Mouse (Mus musculus): Measurements from ENCODE around the gene Ets1. TPM values are rescaled to one million over a fixed set of nuclear protein-coding genes. Genes with fewer than 3 reads are reported as not detected.

The Ets1 gene
- polyA plus RNA-seq, 1 experiment, result 0.06 TPM

DNA sequence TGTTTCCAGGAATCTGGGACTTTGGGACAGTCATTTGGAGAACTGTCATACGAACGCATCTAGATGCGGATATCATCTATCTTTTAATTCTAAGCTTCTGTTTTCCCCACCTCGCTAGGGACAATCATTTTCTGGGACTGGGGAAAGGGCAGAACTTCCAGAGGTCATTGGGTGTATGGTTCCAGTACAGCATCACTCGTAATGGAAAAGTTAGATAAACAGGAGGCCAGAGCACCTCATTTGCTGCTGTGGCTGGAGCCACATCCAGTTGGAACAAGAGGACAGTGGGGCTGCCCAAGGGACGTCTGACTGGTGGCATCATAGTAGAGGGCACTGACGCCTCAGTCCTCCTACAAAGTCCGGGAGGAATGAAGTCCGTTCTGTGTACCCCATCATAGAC lies 21.8 kb upstream of the Ets1 start:
- no peaks in the 10 kb centered on the region for H3K36me3 ChIP-seq (ENCODE audit: control insufficient read depth)
- no peaks in the 10 kb centered on the region for H3K9me3 ChIP-seq (ENCODE audit: control insufficient read depth, low read length)
- peaks cover 15% of the 10 kb centered on the region for H3K4me1 ChIP-seq (ENCODE audit: control insufficient read depth)
- TF ChIP-seq TAL1 (IDR thresholded peaks at IDR 0.05; ENCODE audit: low read length), result no peak
- TF ChIP-seq GATA1 (IDR thresholded peaks at IDR 0.05; ENCODE audit: low read length), result no peak
- H3K4me3 ChIP-seq (replicated peaks), result no peak overlapping the region
- peaks cover 12% of the 10 kb centered on the region for H3K27me3 ChIP-seq (ENCODE audit: control insufficient read depth)

DNA sequence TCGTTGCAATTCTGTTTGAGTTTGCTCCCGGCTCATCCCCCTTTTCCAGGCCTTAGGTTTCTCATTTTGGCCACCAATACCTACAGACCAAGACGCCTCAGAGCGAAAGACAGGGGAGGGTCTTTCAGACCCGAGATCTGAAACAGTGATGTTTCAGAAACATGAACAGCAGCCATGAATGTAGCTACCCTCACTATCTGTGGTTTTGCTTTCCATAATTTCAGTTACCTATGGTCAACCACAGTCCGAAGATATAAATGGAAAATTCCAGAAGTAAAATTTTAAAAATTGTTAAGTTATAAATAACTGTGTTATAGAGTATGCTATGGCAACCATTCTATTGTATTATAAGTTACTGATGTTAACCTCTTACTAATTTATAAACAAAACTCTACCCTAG lies 20.6 kb upstream of the Ets1 start:
- no peak overlapping the region for H3K4me3 ChIP-seq (replicated peaks)

DNA sequence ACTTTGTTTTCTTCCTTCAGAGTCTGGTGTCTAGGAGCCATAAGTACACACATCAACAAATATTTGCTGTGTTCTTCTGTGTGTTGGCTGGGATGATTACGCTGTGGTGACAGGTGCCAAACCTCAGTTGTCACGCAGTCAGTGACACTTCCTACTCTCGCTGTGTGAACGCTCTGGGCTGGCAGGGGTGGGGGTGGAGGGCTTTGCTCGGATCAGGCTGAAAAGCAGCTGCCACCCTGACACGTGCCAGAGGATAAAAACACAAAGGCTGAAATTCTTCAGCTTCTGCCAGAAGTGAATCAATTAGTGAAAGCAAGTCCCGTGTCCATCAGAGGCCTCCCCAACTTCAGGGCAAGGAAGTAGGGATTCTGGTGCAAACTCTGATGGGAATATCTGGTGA lies 20.0 kb upstream of the Ets1 start:
- H3K27me3 ChIP-seq (ENCODE audit: control insufficient read depth), result peaks cover 18% of the 10 kb centered on the region
- TF ChIP-seq TAL1 (IDR thresholded peaks at IDR 0.05; ENCODE audit: low read length) (no peak), GATA1 (IDR thresholded peaks at IDR 0.05; ENCODE audit: low read length) (no peak)
- peaks cover 3% of the 10 kb centered on the region; the same call in 1 of the 2 replicates for H3K4me1 ChIP-seq (ENCODE audit: control insufficient read depth)
- no peak overlapping the region for H3K4me3 ChIP-seq (replicated peaks)
- no peaks in the 10 kb centered on the region for H3K36me3 ChIP-seq (ENCODE audit: control insufficient read depth)
- no peaks in the 10 kb centered on the region for H3K9me3 ChIP-seq (ENCODE audit: control insufficient read depth, low read length)

More for the DNA sequence above, 20.6 kb upstream of the Ets1 start:
- H3K9me3 ChIP-seq (ENCODE audit: control insufficient read depth, low read length), result no peaks in the 10 kb centered on the region
- TF ChIP-seq GATA1 (IDR thresholded peaks at IDR 0.05; ENCODE audit: low read length), result no peak
- no peak for TF ChIP-seq TAL1 (IDR thresholded peaks at IDR 0.05; ENCODE audit: low read length)
- peaks cover 5% of the 10 kb centered on the region for H3K4me1 ChIP-seq (ENCODE audit: control insufficient read depth)
- peaks cover 15% of the 10 kb centered on the region for H3K27me3 ChIP-seq (ENCODE audit: control insufficient read depth)
- no peaks in the 10 kb centered on the region for H3K36me3 ChIP-seq (ENCODE audit: control insufficient read depth)

DNA sequence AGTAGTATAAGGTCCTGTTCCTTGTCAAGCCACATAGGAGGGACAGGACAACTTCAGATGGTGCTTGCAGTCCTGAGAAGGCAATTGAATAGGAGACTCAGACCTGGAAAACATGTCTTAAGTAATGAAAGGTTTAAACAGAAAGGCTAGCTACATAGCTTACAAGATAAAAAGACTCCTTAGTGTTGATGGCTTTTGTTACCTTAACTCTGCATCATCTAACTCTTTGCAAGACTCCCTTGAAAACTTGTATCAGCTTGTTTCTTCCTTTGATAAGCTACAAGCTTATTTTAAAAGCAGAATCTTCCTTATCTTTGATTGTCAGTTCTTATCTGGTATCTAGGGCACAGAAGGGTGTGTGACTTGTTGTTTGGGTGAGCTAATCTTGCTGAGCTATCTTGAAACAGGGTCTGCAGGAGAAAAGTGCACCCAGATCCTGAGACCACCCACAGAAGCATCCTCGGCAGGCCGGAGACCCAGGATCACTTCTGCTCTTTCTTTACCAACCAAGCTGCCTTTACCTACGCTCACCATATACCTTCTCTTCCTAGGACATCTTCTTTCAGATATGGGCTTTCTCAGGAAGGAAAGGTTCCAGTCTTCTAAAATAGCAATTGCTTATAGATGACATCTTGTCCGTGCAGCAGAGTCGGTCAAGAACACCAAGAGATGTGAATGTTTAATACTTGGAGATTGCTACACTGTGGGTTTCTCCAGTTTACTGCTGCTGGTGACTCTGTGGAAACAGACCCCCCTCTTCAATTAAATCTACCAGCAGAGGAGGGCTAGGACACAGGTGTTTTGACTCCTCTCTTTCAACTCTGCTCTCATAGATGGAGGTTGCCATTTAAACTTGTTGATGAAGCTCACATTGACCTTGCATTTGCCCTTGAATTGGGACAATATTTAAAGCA lies 19.2 kb upstream of the Ets1 start:
- H3K36me3 ChIP-seq (ENCODE audit: control insufficient read depth), result no peaks in the 10 kb centered on the region
- peaks cover 19% of the 10 kb centered on the region for H3K27me3 ChIP-seq (ENCODE audit: control insufficient read depth)
- H3K9me3 ChIP-seq (ENCODE audit: control insufficient read depth, low read length), result no peaks in the 10 kb centered on the region
- TF ChIP-seq TAL1 (IDR thresholded peaks at IDR 0.05; ENCODE audit: low read length) (no peak), GATA1 (IDR thresholded peaks at IDR 0.05; ENCODE audit: low read length) (no peak)
- H3K4me3 ChIP-seq (replicated peaks), result no peak overlapping the region
- H3K4me1 ChIP-seq (ENCODE audit: control insufficient read depth), result peaks cover 2% of the 10 kb centered on the region; the same call in 1 of the 2 replicates

DNA sequence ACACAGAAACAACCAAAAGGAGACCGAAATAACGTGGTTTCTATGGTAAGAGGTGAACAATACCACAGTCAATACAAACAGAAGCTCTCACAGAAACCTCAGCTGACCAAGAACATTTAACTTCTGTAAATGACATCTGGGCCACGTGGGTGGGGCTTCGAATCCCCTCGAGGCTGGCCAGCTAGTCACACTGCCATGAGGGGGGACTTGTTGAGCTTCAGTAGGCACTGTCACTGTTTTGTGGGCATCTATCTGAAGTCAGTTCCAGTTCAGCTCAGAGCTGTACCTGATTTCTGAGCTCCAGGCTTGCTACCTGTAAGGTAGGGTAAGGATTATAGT lies 18.6 kb upstream of the Ets1 start:
- 0 out of 2 replicates have a peak, but pooled peaks cover 2% of the 10 kb centered on the region for H3K4me1 ChIP-seq (ENCODE audit: control insufficient read depth)
- H3K36me3 ChIP-seq (ENCODE audit: control insufficient read depth), result no peaks in the 10 kb centered on the region
- no peak overlapping the region for H3K4me3 ChIP-seq (replicated peaks)
- TF ChIP-seq GATA1 (IDR thresholded peaks at IDR 0.05; ENCODE audit: low read length), result no peak
- no peak for TF ChIP-seq TAL1 (IDR thresholded peaks at IDR 0.05; ENCODE audit: low read length)
- H3K27me3 ChIP-seq (ENCODE audit: control insufficient read depth), result peaks cover 20% of the 10 kb centered on the region
- no peaks in the 10 kb centered on the region for H3K9me3 ChIP-seq (ENCODE audit: control insufficient read depth, low read length)

DNA sequence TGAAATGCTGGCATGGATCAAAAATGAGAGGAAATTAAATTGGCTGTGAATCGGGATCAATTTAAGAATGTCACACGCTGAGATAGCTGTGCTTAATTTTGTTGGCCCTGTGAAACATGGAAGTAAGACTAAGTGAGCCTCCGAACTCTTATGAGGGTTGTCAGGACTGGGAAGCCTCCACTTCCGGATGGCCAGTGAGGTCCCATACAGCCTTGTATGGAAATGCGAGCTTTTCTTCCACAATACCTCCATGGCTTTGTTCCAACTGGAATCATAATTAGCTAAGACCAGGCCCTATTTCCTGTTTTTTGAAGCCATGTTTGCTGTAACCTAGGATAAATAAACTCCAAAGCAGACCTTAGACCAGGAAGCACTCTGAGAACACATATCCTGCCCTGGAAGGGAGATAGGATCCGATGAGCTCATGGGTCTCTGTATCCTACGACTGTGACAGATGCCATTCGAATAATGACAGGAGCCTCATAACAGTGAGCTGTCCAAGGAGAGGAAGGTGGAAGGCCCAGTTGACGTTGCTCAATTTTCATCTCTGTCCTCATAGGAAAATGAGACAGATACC lies 17.4 kb upstream of the Ets1 start:
- no peaks in the 10 kb centered on the region for H3K9me3 ChIP-seq (ENCODE audit: control insufficient read depth, low read length)
- H3K4me1 ChIP-seq (ENCODE audit: control insufficient read depth), result 0 out of 2 replicates have a peak, but pooled peaks cover 1% of the 10 kb centered on the region
- H3K36me3 ChIP-seq (ENCODE audit: control insufficient read depth), result no peaks in the 10 kb centered on the region
- H3K27me3 ChIP-seq (ENCODE audit: control insufficient read depth), result peaks cover 19% of the 10 kb centered on the region
- H3K4me3 ChIP-seq (replicated peaks), result no peak overlapping the region
- no peak for TF ChIP-seq TAL1 (IDR thresholded peaks at IDR 0.05; ENCODE audit: low read length)
- no peak for TF ChIP-seq GATA1 (IDR thresholded peaks at IDR 0.05; ENCODE audit: low read length)

DNA sequence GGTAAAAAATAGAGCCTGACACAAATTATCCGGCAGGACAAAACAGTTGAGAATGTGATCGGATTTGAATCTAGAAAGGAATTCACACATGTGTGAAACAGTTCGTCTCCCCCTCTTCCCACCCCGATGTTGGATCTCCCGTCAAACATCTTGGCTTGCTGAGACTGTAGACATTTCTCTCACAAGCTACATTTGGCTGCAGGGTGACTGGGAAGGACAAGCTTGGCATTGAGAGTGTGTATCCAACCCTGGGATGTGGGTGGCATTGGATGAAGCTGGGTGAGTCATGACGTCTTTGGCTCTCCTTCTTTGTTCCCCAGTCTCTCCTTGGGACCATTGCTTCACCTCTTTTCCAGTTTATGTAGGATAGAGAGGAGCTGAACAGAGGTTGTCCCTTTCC lies 16.4 kb upstream of the Ets1 start:
- Histone ChIP-seq H3K4me1 (ENCODE audit: control insufficient read depth) (no peaks in the 10 kb centered on the region), H3K4me3 (replicated peaks) (no peak overlapping the region), H3K27me3 (ENCODE audit: control insufficient read depth) (peaks cover 14% of the 10 kb centered on the region), H3K36me3 (ENCODE audit: control insufficient read depth) (no peaks in the 10 kb centered on the region), H3K9me3 (ENCODE audit: control insufficient read depth, low read length) (no peaks in the 10 kb centered on the region)
- TF ChIP-seq TAL1 (IDR thresholded peaks at IDR 0.05; ENCODE audit: low read length) (no peak), GATA1 (IDR thresholded peaks at IDR 0.05; ENCODE audit: low read length) (no peak)

DNA sequence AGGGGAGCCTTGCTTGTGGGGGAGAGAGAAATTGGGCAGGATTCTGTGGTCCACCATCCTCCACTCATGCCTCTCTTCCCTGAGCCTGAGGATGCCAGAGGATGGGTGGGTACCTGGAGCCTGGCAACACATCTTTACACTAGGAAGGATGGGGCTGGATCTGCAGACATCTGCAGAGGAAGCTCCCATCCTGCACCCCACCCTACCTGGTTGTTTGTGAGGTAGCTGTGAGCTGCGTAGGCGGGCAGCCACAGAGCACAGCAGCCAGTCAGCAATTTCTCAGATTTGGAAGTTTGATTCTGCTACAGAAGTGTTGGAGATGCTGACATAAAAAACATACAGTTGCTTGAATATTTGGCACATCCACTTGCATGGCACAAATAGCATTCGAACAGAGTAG lies 15.6 kb upstream of the Ets1 start:
- Histone ChIP-seq H3K27me3 (ENCODE audit: control insufficient read depth) (peaks cover 14% of the 10 kb centered on the region), H3K9me3 (ENCODE audit: control insufficient read depth, low read length) (no peaks in the 10 kb centered on the region), H3K36me3 (ENCODE audit: control insufficient read depth) (no peaks in the 10 kb centered on the region), H3K4me1 (ENCODE audit: control insufficient read depth) (no peaks in the 10 kb centered on the region), H3K4me3 (replicated peaks) (no peak overlapping the region)
- TF ChIP-seq GATA1 (IDR thresholded peaks at IDR 0.05; ENCODE audit: low read length), result no peak

DNA sequence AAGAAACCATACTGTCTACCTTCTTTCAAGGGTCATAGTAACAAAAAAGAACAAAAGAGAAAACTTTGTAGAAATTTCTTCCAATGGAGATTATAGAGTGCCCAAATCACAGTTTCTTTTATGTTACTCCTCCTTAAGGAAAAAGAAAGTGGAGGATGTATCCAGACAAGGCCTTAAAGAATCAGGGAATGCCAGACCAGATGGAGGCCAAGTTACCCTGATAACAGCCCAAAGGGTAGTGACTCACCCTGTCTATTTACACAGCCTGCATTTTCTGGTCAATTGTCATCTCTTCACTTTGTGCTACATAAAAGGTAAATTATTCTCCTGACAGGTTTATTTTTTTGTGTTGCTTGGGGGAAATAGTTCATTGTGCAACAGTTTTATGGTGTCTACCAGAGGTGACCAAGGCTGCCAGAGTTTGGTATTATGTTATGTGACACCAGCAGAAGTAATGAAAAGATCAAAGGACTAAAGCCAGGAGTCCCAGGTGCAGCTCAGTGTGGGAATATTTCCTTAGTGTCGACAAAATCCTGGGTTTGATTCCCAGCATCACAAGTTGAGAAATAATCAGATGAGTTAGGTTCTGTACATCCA lies 6.5 kb upstream of the Ets1 start:
- Histone ChIP-seq H3K9me3 (ENCODE audit: control insufficient read depth, low read length) (no peaks in the 10 kb centered on the region), H3K36me3 (ENCODE audit: control insufficient read depth) (no peaks in the 10 kb centered on the region), H3K27me3 (ENCODE audit: control insufficient read depth) (peaks cover 2% of the 10 kb centered on the region)

More for the DNA sequence above, 6.5 kb upstream of the Ets1 start:
- TF ChIP-seq GATA1 (IDR thresholded peaks at IDR 0.05; ENCODE audit: low read length), result no peak
- Histone ChIP-seq H3K4me3 (replicated peaks) (no peak overlapping the region), H3K4me1 (ENCODE audit: control insufficient read depth) (no peaks in the 10 kb centered on the region)
